Mouse (Mus musculus) G1E (cell line): ENCODE measurements around the gene Atoh1.

Source experiments
- CTCF ChIP-seq: IDR thresholded peaks from 2 replicates; pipeline ENCODE4 v1.5.1; 2012; ENCODE audit warnings: low read depth, low read length, inconsistent platforms, mixed read lengths
- TAL1 ChIP-seq: conservative IDR thresholded peaks from 2 replicates; pipeline ENCODE4 v1.6.1; 2012; ENCODE audit warnings: low read depth, low read length, inconsistent platforms, mixed read lengths

DNA sequence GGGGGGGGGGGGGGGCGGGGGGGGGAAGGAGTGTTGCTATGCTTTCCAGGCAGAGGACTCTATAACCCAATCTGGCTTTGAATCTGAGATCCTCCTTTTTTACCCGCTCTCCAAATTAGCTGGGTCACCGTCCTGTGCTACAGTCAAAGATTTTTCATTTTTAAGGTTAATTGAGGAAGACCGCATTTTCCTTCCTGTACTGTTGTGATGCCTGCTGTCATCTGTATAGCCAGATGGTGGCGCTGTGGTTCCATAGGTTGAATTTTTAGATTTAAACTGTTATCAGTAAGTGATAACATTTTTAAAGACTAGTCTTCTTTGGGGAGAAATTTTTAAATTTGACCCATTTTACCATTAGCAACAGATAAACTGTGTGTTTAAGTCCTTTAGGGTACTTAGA lies 44.0 kb upstream of the Atoh1 start:
- TF ChIP-seq CTCF (no peak), TAL1 (no peak)
